Mouse (Mus musculus): ENCODE measurements at regions not wholly inside any gene's neighbourhood (a gene's known extent, or its start where the extent isn't known, plus 50 kb on each side); places are given as distances from the start of the nearest gene placed in this dataset.

GRCm38 (mm10) chr13:20039590-20039989, 50.8 kb upstream of the Elmo1 start:
- Histone ChIP-seq H3K36me3 (ENCODE audit: control insufficient read depth, insufficient read depth, low read length) (no peaks in the 10 kb centered on the region), H3K4me3 (ENCODE audit: control insufficient read depth, insufficient read depth, low read length) (no peak overlapping the region), H3K27ac (ENCODE audit: control insufficient read depth, insufficient read depth, low read length) (no peak overlapping the region), H3K27me3 (ENCODE audit: control insufficient read depth, insufficient read depth, low read length) (no peaks in the 10 kb centered on the region), H3K4me1 (replicated peaks; ENCODE audit: control insufficient read depth, insufficient read depth, low read length) (no peaks in the 10 kb centered on the region)
- no peak for DNase-seq
- 88% methylated on average over 7 of the region's 7 CpGs for WGBS
- no peak for TF ChIP-seq POLR2A (IDR thresholded peaks at IDR 0.05; ENCODE audit: control insufficient read depth, extremely low read depth, insufficient read depth, low read length, poor library complexity)
- TF ChIP-seq CTCF (IDR thresholded peaks at IDR 0.05; ENCODE audit: borderline replicate concordance, control insufficient read depth, extremely low read depth, insufficient read depth, low read length, poor library complexity) = no peak

GRCm38 (mm10) chr13:20038463-20038862, 51.9 kb upstream of the Elmo1 start:
- Histone ChIP-seq H3K27me3 (ENCODE audit: control insufficient read depth, insufficient read depth, low read length) (no peaks in the 10 kb centered on the region), H3K4me1 (replicated peaks; ENCODE audit: control insufficient read depth, insufficient read depth, low read length) (no peaks in the 10 kb centered on the region), H3K36me3 (ENCODE audit: control insufficient read depth, insufficient read depth, low read length) (no peaks in the 10 kb centered on the region), H3K4me3 (ENCODE audit: control insufficient read depth, insufficient read depth, low read length) (no peak overlapping the region), H3K27ac (ENCODE audit: control insufficient read depth, insufficient read depth, low read length) (no peak overlapping the region)
- DNase-seq = peak; percentile 45
- TF ChIP-seq CTCF (IDR thresholded peaks at IDR 0.05; ENCODE audit: borderline replicate concordance, control insufficient read depth, extremely low read depth, insufficient read depth, low read length, poor library complexity) = no peak
- no peak for TF ChIP-seq POLR2A (IDR thresholded peaks at IDR 0.05; ENCODE audit: control insufficient read depth, extremely low read depth, insufficient read depth, low read length, poor library complexity)
- 12% methylated on average over 11 of the region's 11 CpGs for WGBS

- Histone ChIP-seq H3K4me1 (replicated peaks; ENCODE audit: control insufficient read depth, insufficient read depth, low read length) (no peaks in the 10 kb centered on the region), H3K27me3 (ENCODE audit: control insufficient read depth, insufficient read depth, low read length) (no peaks in the 10 kb centered on the region), H3K4me3 (ENCODE audit: control insufficient read depth, insufficient read depth, low read length) (no peak overlapping the region), H3K27ac (ENCODE audit: control insufficient read depth, insufficient read depth, low read length) (no peak overlapping the region), H3K36me3 (ENCODE audit: control insufficient read depth, insufficient read depth, low read length) (no peaks in the 10 kb centered on the region)
- DNase-seq = no peak
- no peak for TF ChIP-seq POLR2A (IDR thresholded peaks at IDR 0.05; ENCODE audit: control insufficient read depth, extremely low read depth, insufficient read depth, low read length, poor library complexity)
- no peak for TF ChIP-seq CTCF (IDR thresholded peaks at IDR 0.05; ENCODE audit: borderline replicate concordance, control insufficient read depth, extremely low read depth, insufficient read depth, low read length, poor library complexity)
- 98% methylated on average over 7 of the region's 7 CpGs for WGBS
Measured at GRCm38 (mm10) chr13:20037436-20037835, 53.0 kb upstream of the Elmo1 start.

GRCm38 (mm10) chr13:20033937-20034735, 56.3 kb upstream of the Elmo1 start:
- no peaks in the 10 kb centered on the region for H3K27me3 ChIP-seq (ENCODE audit: control insufficient read depth, insufficient read depth, low read length)
- no peak overlapping the region for H3K4me3 ChIP-seq (ENCODE audit: control insufficient read depth, insufficient read depth, low read length)
- DNase-seq = no peak
- 93% methylated on average over 11 of the region's 11 CpGs for WGBS
- H3K4me1 ChIP-seq (replicated peaks; ENCODE audit: control insufficient read depth, insufficient read depth, low read length) = no peaks in the 10 kb centered on the region
- no peak overlapping the region for H3K27ac ChIP-seq (ENCODE audit: control insufficient read depth, insufficient read depth, low read length)
- TF ChIP-seq POLR2A (IDR thresholded peaks at IDR 0.05; ENCODE audit: control insufficient read depth, extremely low read depth, insufficient read depth, low read length, poor library complexity) = no peak
- no peak for TF ChIP-seq CTCF (IDR thresholded peaks at IDR 0.05; ENCODE audit: borderline replicate concordance, control insufficient read depth, extremely low read depth, insufficient read depth, low read length, poor library complexity)
- H3K36me3 ChIP-seq (ENCODE audit: control insufficient read depth, insufficient read depth, low read length) = no peaks in the 10 kb centered on the region

- TF ChIP-seq POLR2A (IDR thresholded peaks at IDR 0.05; ENCODE audit: control insufficient read depth, extremely low read depth, insufficient read depth, low read length, poor library complexity) (no peak), CTCF (IDR thresholded peaks at IDR 0.05; ENCODE audit: borderline replicate concordance, control insufficient read depth, extremely low read depth, insufficient read depth, low read length, poor library complexity) (no peak)
- no peak for DNase-seq
- no peaks in the 10 kb centered on the region for H3K27me3 ChIP-seq (ENCODE audit: control insufficient read depth, insufficient read depth, low read length)
- no peak overlapping the region for H3K4me3 ChIP-seq (ENCODE audit: control insufficient read depth, insufficient read depth, low read length)
- 94% methylated on average over 5 of the region's 5 CpGs for WGBS
- H3K4me1 ChIP-seq (replicated peaks; ENCODE audit: control insufficient read depth, insufficient read depth, low read length) = no peaks in the 10 kb centered on the region
- H3K36me3 ChIP-seq (ENCODE audit: control insufficient read depth, insufficient read depth, low read length) = no peaks in the 10 kb centered on the region
- H3K27ac ChIP-seq (ENCODE audit: control insufficient read depth, insufficient read depth, low read length) = no peak overlapping the region
Measured at GRCm38 (mm10) chr13:20031660-20032059, 58.7 kb upstream of the Elmo1 start.

GRCm38 (mm10) chr13:20031082-20031481, 59.3 kb upstream of the Elmo1 start:
- no peak for DNase-seq
- TF ChIP-seq POLR2A (IDR thresholded peaks at IDR 0.05; ENCODE audit: control insufficient read depth, extremely low read depth, insufficient read depth, low read length, poor library complexity) = no peak
- no peak for TF ChIP-seq CTCF (IDR thresholded peaks at IDR 0.05; ENCODE audit: borderline replicate concordance, control insufficient read depth, extremely low read depth, insufficient read depth, low read length, poor library complexity)
- no peak overlapping the region for H3K27ac ChIP-seq (ENCODE audit: control insufficient read depth, insufficient read depth, low read length)

More at GRCm38 (mm10) chr13:20031082-20031481, 59.3 kb upstream of the Elmo1 start:
- H3K36me3 ChIP-seq (ENCODE audit: control insufficient read depth, insufficient read depth, low read length) = no peaks in the 10 kb centered on the region
- H3K4me3 ChIP-seq (ENCODE audit: control insufficient read depth, insufficient read depth, low read length) = no peak overlapping the region
- H3K4me1 ChIP-seq (replicated peaks; ENCODE audit: control insufficient read depth, insufficient read depth, low read length) = no peaks in the 10 kb centered on the region
- H3K27me3 ChIP-seq (ENCODE audit: control insufficient read depth, insufficient read depth, low read length) = no peaks in the 10 kb centered on the region
- 88% methylated on average over 5 of the region's 5 CpGs for WGBS

Data from thymus, adult 2 months (tissue).